Mouse (Mus musculus) hindbrain, postnatal 0 days (tissue): ENCODE measurements at regions not wholly inside any gene's neighbourhood (a gene's known extent, or its start where the extent isn't known, plus 50 kb on each side); places are given as distances from the start of the nearest gene placed in this dataset.
"Not testable (repeated sequence)": the region's sequence is repeated elsewhere in the genome, so short reads cannot be mapped to it uniquely, and the experiment has no call there.

Experiments used
- ATAC-seq: fragments of 200-750 bp; cut with Nextera tagmentation; 2 replicates; pipeline ENCODE4 v1.8.0; 2017; ENCODE audit warnings: mild to moderate bottlenecking, moderate TSS enrichment, moderate library complexity
- DNase-seq: peaks from one replicate; pipeline ENCODE4 v3.0.0-alpha.2; 2015; ENCODE audit warnings: low spot score
- H3K27ac ChIP-seq: fragments of 300-500 bp; sonication (generic); 2 replicates; pipeline ENCODE4 v1.5.1; 2014; ENCODE audit warnings: mild to moderate bottlenecking
- H3K27me3 ChIP-seq: fragments of 300-500 bp; sonication (generic); 2 replicates; pipeline ENCODE4 v1.6.1; 2014; ENCODE audit warnings: low read length, mixed read lengths; ENCODE audit not compliant: insufficient read depth
- H3K36me3 ChIP-seq: fragments of 300-500 bp; sonication (generic); 2 replicates; pipeline ENCODE4 v1.6.1; 2014; ENCODE audit warnings: low read length, mixed read lengths; ENCODE audit not compliant: insufficient read depth
- H3K4me1 ChIP-seq: fragments of 300-500 bp; sonication (generic); 2 replicates; pipeline ENCODE4 v1.6.1; 2014; ENCODE audit warnings: antibody characterized with exemption, low read length, mixed read lengths; ENCODE audit not compliant: insufficient read depth
- H3K4me2 ChIP-seq: fragments of 300-500 bp; sonication (generic); 2 replicates; pipeline ENCODE4 v1.6.1; 2014; ENCODE audit warnings: low read depth, mild to moderate bottlenecking, low read length, moderate library complexity, mixed read lengths
- H3K4me3 ChIP-seq: fragments of 300-500 bp; sonication (generic); 2 replicates; pipeline ENCODE4 v1.5.1; 2014; ENCODE audit warnings: low read length
- H3K9ac ChIP-seq: fragments of 300-500 bp; sonication (generic); replicated peaks from 2 replicates; pipeline ENCODE4 v1.6.1; 2014; ENCODE audit warnings: mild to moderate bottlenecking, low read length, moderate library complexity, mixed read lengths
- H3K9me3 ChIP-seq: fragments of 300-500 bp; sonication (generic); 2 replicates; pipeline ENCODE4 v1.6.1; 2016; ENCODE audit warnings: low read length, mixed read lengths
- CTCF ChIP-seq: IDR thresholded peaks from 2 replicates; pipeline ENCODE4 v1.5.1; 2016; ENCODE audit warnings: antibody characterized with exemption, control low read depth, low read depth
- WGBS: fragments of 180-500 bp; shearing (Covaris S2); extraction: QIAGEN DNeasy Blood & Tissue Kit; methylation state at CpG from one replicate; pipeline ENCODE4 v1.1.7; 2014; 5-methylcytosine and 5-hydroxymethylcytosine counted together

DNA sequence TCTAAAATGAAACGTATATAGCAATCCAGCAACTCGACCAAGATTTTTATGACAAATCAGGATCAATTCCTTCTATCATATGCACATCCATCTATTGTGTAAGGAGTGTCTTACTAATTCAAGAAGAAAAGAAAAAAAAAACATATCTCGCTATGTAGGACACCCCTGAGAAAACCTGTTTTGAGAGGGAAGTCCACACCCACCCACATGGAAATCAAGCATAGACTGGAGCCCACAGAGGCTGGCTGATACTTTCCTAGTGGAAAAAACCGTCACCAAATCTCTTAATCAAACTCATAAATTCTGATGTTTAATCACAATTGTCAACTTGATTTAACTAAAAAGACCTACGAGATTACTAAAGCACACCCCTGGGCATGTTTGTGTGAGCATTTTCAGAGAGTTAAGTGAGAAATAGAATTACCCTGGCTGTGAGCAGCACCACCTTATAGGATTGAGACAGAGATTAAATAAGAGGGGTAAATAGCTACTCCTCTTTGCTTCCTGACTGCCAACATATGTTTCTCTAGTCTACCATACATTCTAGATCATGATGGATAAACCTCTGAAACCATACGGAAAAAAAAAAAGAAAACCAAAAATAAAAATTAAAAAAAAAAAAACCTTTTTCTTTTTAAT is 525.9 kb downstream of the Gm10283 start:
- H3K27me3 ChIP-seq: no peaks in the 10 kb centered on the region
- no peak overlapping the region for H3K9ac ChIP-seq
- H3K36me3 ChIP-seq: no peaks in the 10 kb centered on the region
- H3K9me3 ChIP-seq: no peaks in the 10 kb centered on the region
- H3K4me2 ChIP-seq: no peak overlapping the region
- WGBS: 76% methylated on average over 6 of the region's 6 CpGs
- no peak overlapping the region for H3K4me3 ChIP-seq
- no peak overlapping the region for H3K27ac ChIP-seq
- DNase-seq (no peak), ATAC-seq (no peak)
- no peaks in the 10 kb centered on the region for H3K4me1 ChIP-seq
- no peak for TF ChIP-seq CTCF

DNA sequence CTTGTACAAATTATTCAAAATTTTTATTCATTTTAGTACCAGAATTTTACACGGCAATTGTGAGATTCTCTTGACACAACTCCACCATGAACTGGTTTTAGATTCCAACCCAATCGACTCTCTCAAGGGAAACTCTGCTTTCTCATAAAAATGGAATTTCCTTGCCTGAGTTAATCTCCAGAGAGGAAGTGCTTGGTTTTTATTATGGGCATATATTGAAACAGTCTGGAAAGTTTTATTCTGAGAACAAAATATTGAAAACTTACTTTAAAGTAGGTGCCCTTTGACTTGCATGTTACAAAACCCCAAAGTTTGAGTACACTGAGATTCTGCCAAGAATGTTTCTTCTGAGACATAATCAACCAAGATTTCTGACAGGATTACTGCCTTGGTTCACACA is 537.6 kb downstream of the Gm10283 start:
- no peak for TF ChIP-seq CTCF
- Histone ChIP-seq H3K27me3 (no peaks in the 10 kb centered on the region), H3K9ac (no peak overlapping the region), H3K36me3 (no peaks in the 10 kb centered on the region), H3K4me3 (no peak overlapping the region), H3K4me1 (no peaks in the 10 kb centered on the region), H3K27ac (no peak overlapping the region), H3K4me2 (no peak overlapping the region), H3K9me3 (no peaks in the 10 kb centered on the region)
- ATAC-seq (no peak), DNase-seq (no peak)
- 86% methylated on average over 2 of the region's 2 CpGs for WGBS

DNA sequence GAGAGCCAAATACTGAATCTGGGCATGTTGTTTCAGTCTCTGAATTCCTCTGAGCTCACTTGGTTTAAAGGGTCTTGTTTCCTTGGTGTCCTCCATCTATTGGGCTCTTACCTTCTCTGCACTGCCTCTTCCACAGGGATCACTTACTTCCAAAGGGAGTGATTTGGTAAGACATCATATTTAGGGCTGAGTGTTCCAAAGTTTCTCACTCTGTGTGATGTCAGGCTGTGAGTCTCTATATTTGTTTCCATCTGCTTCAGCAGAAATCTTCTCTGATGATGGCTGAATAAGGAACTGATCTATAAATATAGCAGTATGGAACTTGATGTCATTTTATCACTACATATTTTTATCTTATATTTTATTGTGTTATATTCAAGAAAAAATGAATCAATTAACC is 539.8 kb downstream of the Gm10283 start:
- H3K4me3 ChIP-seq: no peak overlapping the region
- H3K27ac ChIP-seq: no peak overlapping the region
- no peak for ATAC-seq
- no peak overlapping the region for H3K4me2 ChIP-seq
- H3K4me1 ChIP-seq: no peaks in the 10 kb centered on the region
- H3K36me3 ChIP-seq: no peaks in the 10 kb centered on the region
- no peaks in the 10 kb centered on the region for H3K27me3 ChIP-seq
- H3K9me3 ChIP-seq: no peaks in the 10 kb centered on the region
- DNase-seq: no peak
- no peak overlapping the region for H3K9ac ChIP-seq
- no peak for TF ChIP-seq CTCF

DNA sequence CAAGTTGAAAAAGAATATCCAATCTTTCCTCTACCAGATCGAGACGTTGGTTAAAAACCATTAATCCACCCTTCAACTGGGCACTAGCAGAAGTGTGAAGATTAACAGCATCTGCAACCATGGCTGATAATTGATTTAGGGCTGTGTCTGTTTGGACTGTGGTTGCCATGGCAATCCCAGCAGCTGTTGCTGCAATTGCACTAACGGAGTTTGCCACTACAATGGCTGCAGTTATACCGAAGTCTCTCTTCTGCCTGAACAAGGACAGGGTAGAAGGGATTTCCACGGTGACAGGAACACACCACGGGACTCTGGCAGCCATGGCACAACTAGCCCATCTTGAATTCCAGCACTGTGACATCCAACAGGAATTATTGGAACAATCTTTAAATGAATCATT is 549.3 kb downstream of the Gm10283 start:
- H3K4me1 ChIP-seq, H3K27ac ChIP-seq, ATAC-seq, H3K4me3 ChIP-seq, H3K36me3 ChIP-seq, H3K9me3 ChIP-seq, H3K4me2 ChIP-seq, H3K9ac ChIP-seq, H3K27me3 ChIP-seq: not testable (repeated sequence)
- WGBS: 48% methylated on average over 6 of the region's 6 CpGs
- peak; percentile 21 for DNase-seq

DNA sequence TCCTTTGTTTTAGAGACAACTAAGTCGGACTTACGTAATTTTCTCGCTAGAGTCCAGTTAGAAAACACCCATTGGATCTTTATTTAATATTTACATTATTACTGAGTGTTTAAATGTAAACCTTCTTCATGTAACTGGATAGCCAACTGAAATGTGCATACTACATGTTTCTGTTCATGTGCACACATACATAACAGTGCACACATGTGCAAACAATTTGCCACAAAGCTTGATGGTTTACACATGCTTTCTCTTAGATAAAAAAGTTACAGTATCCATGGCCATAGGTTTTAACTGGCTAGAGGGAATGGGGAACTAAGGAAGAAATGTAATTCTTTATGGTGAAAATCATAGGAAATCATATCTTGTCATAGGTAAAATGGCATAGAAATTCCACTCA is 596.2 kb downstream of the Gm10283 start:
- H3K4me2 ChIP-seq: no peak overlapping the region
- DNase-seq: no peak
- no peaks in the 10 kb centered on the region for H3K36me3 ChIP-seq
- no peak overlapping the region for H3K4me3 ChIP-seq
- no peak overlapping the region for H3K27ac ChIP-seq
- no peaks in the 10 kb centered on the region for H3K9me3 ChIP-seq
- H3K4me1 ChIP-seq: no peaks in the 10 kb centered on the region
- no peak for TF ChIP-seq CTCF
- no peak overlapping the region for H3K9ac ChIP-seq
- WGBS: 94% methylated on average over 3 of the region's 3 CpGs
- H3K27me3 ChIP-seq: no peaks in the 10 kb centered on the region
- ATAC-seq: no peak
